Mouse (Mus musculus): ENCODE data around the gene Nol12. TPM values are rescaled to one million over a fixed set of nuclear protein-coding genes. Genes with fewer than 3 reads are reported as not detected.

Gene Nol12
- polyA plus RNA-seq, 1 experiment from 2014 or later: 51.6 TPM

DNA sequence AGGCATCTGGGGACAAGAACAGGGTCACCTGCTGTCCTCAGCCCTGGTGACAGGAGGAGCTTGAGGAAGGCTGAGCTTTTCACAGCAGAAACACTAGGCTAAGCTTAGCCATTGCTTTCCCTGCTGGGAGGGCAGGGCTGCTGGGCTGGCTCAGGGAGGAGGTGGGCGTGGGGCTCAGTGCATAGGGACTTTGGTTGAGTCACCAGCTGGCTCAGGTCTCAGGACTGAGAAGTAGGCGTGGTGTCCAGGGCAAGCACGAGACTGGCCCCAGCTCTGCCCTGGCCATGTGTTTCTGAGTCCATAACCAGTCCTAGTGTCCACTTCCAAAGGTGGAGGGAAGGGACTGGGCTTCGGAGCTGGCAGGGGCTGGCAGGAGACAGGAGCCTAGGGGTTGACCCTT is 25.4 kb downstream of the Nol12 start:
- 52% methylated on average over 4 of the region's 4 CpGs for WGBS (ENCODE audit: insufficient replicate concordance)
- Histone ChIP-seq H3K27me3 (replicated peaks) (peaks cover 9% of the 10 kb centered on the region), H3K4me1 (no peaks in the 10 kb centered on the region), H3K9ac (no peak overlapping the region), H3K36me3 (no peaks in the 10 kb centered on the region), H3K4me3 (no peak overlapping the region), H3K27ac (no peak overlapping the region), H3K4me2 (no peak overlapping the region), H3K9me3 (replicated peaks) (no peaks in the 10 kb centered on the region)
- ATAC-seq: no peak

DNA sequence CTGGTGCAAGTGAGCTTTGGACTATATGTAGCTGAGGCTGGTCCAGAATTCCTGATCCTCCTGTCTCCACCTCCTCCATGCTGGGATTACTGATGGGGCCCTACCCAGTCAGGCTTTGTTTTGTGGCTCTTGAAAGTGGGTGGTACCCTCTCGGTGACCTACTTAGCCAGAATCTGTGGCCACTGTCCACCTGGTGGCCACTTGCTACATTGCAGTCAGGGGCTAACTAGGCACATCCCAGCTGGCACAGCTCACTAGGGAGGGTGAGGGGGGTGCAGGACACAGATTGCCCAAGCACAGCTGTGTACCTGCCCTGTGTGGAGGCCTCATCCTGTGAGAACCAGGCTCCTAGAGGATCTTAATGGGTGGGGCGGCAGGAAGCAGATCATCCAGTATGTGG is 28.2 kb downstream of the Nol12 start:
- no peak overlapping the region for H3K4me3 ChIP-seq
- ATAC-seq: peak; percentile 14; the same call in 1 of the 2 replicates

DNA sequence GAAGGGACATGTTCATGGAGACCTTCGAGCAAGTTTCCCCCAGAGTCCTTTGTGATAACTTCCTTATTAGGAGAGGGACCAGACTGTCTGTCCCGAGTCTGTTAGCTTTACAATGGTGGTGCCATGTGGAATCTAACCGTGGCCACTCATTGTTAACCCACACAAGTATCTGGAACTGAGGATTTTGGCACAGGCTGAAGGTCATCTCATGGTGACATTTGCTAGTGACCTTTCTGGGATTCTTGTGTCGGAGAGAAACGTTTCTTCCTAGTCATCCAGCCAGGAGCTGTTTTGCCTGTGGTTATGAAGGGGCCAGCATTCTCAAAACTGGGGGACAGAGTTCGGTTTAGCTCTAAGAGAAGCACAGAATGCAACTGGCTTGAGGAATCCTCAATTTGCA is 36.9 kb downstream of the Nol12 start:
- no peak overlapping the region for H3K4me3 ChIP-seq
- no peak overlapping the region for H3K27ac ChIP-seq
- no peaks in the 10 kb centered on the region for H3K9me3 ChIP-seq (replicated peaks)
- 52% methylated on average over 6 of the region's 6 CpGs for WGBS (ENCODE audit: insufficient replicate concordance)
- no peaks in the 10 kb centered on the region for H3K4me1 ChIP-seq
- no peak for ATAC-seq
- no peak overlapping the region for H3K9ac ChIP-seq
- H3K27me3 ChIP-seq (replicated peaks): peaks cover 60% of the 10 kb centered on the region
- no peak overlapping the region for H3K4me2 ChIP-seq
- H3K36me3 ChIP-seq: no peaks in the 10 kb centered on the region

More for the DNA sequence above, 28.2 kb downstream of the Nol12 start:
- H3K4me2 ChIP-seq: no peak overlapping the region
- no peak overlapping the region for H3K9ac ChIP-seq
- no peaks in the 10 kb centered on the region for H3K36me3 ChIP-seq
- 34% methylated on average over 2 of the region's 2 CpGs for WGBS (ENCODE audit: insufficient replicate concordance)
- no peaks in the 10 kb centered on the region for H3K9me3 ChIP-seq (replicated peaks)
- H3K27ac ChIP-seq: no peak overlapping the region
- H3K27me3 ChIP-seq (replicated peaks): peaks cover 34% of the 10 kb centered on the region
- no peaks in the 10 kb centered on the region for H3K4me1 ChIP-seq

DNA sequence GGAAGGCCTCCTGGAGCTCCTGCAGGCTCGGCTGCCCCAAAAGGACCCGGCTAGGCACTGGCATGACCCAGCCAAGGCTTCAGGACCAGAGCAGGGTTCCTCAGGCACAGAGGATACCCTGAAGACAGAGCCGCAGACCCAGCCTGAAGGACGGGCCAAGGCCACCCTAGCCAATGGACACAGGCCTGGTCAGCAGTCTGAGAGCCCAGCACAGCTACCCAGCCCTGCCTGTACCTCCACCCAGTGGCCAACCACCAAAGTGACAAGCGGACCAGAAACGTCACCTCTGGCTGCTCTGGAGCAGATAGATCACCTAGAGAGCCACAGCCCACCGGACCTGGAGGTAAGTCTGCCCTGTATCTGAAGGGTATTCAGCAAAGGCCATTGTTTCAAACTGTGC is 39.2 kb downstream of the Nol12 start:
- Histone ChIP-seq H3K27me3 (replicated peaks) (peaks cover 41% of the 10 kb centered on the region), H3K4me1 (peaks cover 9% of the 10 kb centered on the region), H3K4me3 (no peak overlapping the region), H3K9me3 (replicated peaks) (no peaks in the 10 kb centered on the region), H3K36me3 (no peaks in the 10 kb centered on the region), H3K4me2 (no peak overlapping the region), H3K27ac (no peak overlapping the region), H3K9ac (no peak overlapping the region)
- no peak for ATAC-seq
- WGBS (ENCODE audit: insufficient replicate concordance): 57% methylated on average over 7 of the region's 7 CpGs

- H3K9me3 ChIP-seq (replicated peaks): no peaks in the 10 kb centered on the region
- no peaks in the 10 kb centered on the region for H3K36me3 ChIP-seq
- H3K4me1 ChIP-seq: peaks cover 31% of the 10 kb centered on the region
- H3K27ac ChIP-seq: no peak overlapping the region
- no peak overlapping the region for H3K4me3 ChIP-seq
- no peak overlapping the region for H3K9ac ChIP-seq
- 73% methylated on average over 8 of the region's 8 CpGs for WGBS (ENCODE audit: insufficient replicate concordance)
- H3K4me2 ChIP-seq: no peak overlapping the region
- no peak for ATAC-seq
- H3K27me3 ChIP-seq (replicated peaks): peaks cover 20% of the 10 kb centered on the region
These were observed 43.0 kb downstream of the Nol12 start for GRCm38 (mm10) chr15:78977676-78978159.

- no peak for ATAC-seq
- Histone ChIP-seq H3K4me1 (peaks cover 35% of the 10 kb centered on the region), H3K36me3 (no peaks in the 10 kb centered on the region), H3K27ac (peak overlapping the region; percentile 43; the same call in 1 of the 2 replicates), H3K9ac (peak overlapping the region; percentile 13; the same call in 1 of the 2 replicates), H3K4me2 (0 out of 2 replicates have a peak overlapping the region, but pooled peaks have one; percentile 4), H3K9me3 (replicated peaks) (no peaks in the 10 kb centered on the region), H3K27me3 (replicated peaks) (0 out of 2 replicates have a peak, but pooled peaks cover 11% of the 10 kb centered on the region), H3K4me3 (no peak overlapping the region)
- WGBS (ENCODE audit: insufficient replicate concordance): 17% methylated on average over 4 of the region's 4 CpGs
These were observed 44.1 kb downstream of the Nol12 start for GRCm38 (mm10) chr15:78978875-78979274.

- Histone ChIP-seq H3K4me2 (no peak overlapping the region), H3K4me3 (no peak overlapping the region), H3K36me3 (no peaks in the 10 kb centered on the region), H3K27ac (no peak overlapping the region), H3K9ac (no peak overlapping the region), H3K4me1 (peaks cover 47% of the 10 kb centered on the region), H3K9me3 (replicated peaks) (no peaks in the 10 kb centered on the region), H3K27me3 (replicated peaks) (no peaks in the 10 kb centered on the region)
- 74% methylated on average over 4 of the region's 4 CpGs for WGBS (ENCODE audit: insufficient replicate concordance)
- no peak for ATAC-seq
These were observed 45.4 kb downstream of the Nol12 start for GRCm38 (mm10) chr15:78980084-78980483.

- Histone ChIP-seq H3K27me3 (replicated peaks) (no peaks in the 10 kb centered on the region), H3K9me3 (replicated peaks) (no peaks in the 10 kb centered on the region), H3K27ac (peak overlapping the region; percentile 93), H3K4me1 (peaks cover 71% of the 10 kb centered on the region), H3K36me3 (peaks cover 8% of the 10 kb centered on the region), H3K9ac (peak overlapping the region; percentile 90), H3K4me3 (peak overlapping the region; percentile 84), H3K4me2 (peak overlapping the region; percentile 95)
- 2% methylated on average over 61 of the region's 67 CpGs for WGBS (ENCODE audit: insufficient replicate concordance)
- peak; percentile 89 for ATAC-seq
These were observed 48.1 kb downstream of the Nol12 start for GRCm38 (mm10) chr15:78982658-78983435.

GRCm38 (mm10) chr15:78983436-78984285 is 48.9 kb downstream of the Nol12 start:
- peak overlapping the region; percentile 95 for H3K4me2 ChIP-seq
- H3K4me3 ChIP-seq: peak overlapping the region; percentile 84
- peak; percentile 68 for ATAC-seq
- H3K27ac ChIP-seq: peak overlapping the region; percentile 93
- H3K9ac ChIP-seq: peak overlapping the region; percentile 90
- WGBS (ENCODE audit: insufficient replicate concordance): 2% methylated on average over 21 of the region's 21 CpGs
- peaks cover 17% of the 10 kb centered on the region for H3K36me3 ChIP-seq
- H3K4me1 ChIP-seq: peaks cover 65% of the 10 kb centered on the region
- no peaks in the 10 kb centered on the region for H3K9me3 ChIP-seq (replicated peaks)
- H3K27me3 ChIP-seq (replicated peaks): no peaks in the 10 kb centered on the region

GRCm38 (mm10) chr15:78984286-78984778 is 49.6 kb downstream of the Nol12 start:
- Histone ChIP-seq H3K36me3 (peaks cover 23% of the 10 kb centered on the region), H3K4me3 (peak overlapping the region; percentile 84), H3K4me1 (peaks cover 58% of the 10 kb centered on the region), H3K9me3 (replicated peaks) (no peaks in the 10 kb centered on the region), H3K9ac (peak overlapping the region; percentile 90), H3K27ac (peak overlapping the region; percentile 93), H3K4me2 (peak overlapping the region; percentile 95), H3K27me3 (replicated peaks) (no peaks in the 10 kb centered on the region)
- no peak for ATAC-seq
- 16% methylated on average over 5 of the region's 5 CpGs for WGBS (ENCODE audit: insufficient replicate concordance)

GRCm38 (mm10) chr15:78986536-78987220 is 51.9 kb downstream of the Nol12 start:
- ATAC-seq: no peak
- Histone ChIP-seq H3K4me2 (no peak overlapping the region), H3K4me1 (peaks cover 49% of the 10 kb centered on the region), H3K9me3 (replicated peaks) (no peaks in the 10 kb centered on the region), H3K27ac (no peak overlapping the region), H3K4me3 (no peak overlapping the region), H3K27me3 (replicated peaks) (no peaks in the 10 kb centered on the region), H3K9ac (no peak overlapping the region), H3K36me3 (peaks cover 46% of the 10 kb centered on the region)
- WGBS (ENCODE audit: insufficient replicate concordance): 67% methylated on average over 11 of the region's 11 CpGs

All from liver, embryonic 12.5 days (tissue).